Mouse (Mus musculus): Measurements from ENCODE around the gene Cdk15. TPM values are rescaled to one million over a fixed set of nuclear protein-coding genes. Genes with fewer than 3 reads are reported as not detected.

Cdk15 gene
- total RNA-seq, 1 experiment from 2014 or later: not detected

DNA sequence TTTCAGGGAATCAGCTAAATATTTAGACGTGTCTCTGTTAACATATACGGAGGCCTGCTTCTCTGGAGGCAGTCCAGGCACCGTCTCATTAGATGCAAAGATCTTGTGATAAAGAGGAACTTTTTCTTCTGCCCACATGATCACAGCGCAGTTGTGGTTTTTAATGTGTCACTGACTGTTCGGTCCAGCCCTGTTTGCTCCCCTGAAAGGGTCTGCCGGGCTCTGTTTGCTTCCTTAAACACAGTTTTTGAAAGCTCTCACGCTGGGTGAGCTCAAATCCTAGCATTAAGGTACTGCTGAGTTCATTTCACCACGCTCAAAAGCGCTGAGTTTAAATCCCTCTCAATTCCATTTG, 59.3 kb downstream of the Cdk15 start:
- peak; percentile 48 to 56; a peak in 3 of 4 replicates for ATAC-seq (replicated peaks in 1 of 2; ENCODE audit: insufficient read depth in 1 of 2, low FRiP score in 2 of 2, low TSS enrichment in 1 of 2, low read depth in 1 of 2, poor library complexity in 2 of 2, severe bottlenecking in 2 of 2)

DNA sequence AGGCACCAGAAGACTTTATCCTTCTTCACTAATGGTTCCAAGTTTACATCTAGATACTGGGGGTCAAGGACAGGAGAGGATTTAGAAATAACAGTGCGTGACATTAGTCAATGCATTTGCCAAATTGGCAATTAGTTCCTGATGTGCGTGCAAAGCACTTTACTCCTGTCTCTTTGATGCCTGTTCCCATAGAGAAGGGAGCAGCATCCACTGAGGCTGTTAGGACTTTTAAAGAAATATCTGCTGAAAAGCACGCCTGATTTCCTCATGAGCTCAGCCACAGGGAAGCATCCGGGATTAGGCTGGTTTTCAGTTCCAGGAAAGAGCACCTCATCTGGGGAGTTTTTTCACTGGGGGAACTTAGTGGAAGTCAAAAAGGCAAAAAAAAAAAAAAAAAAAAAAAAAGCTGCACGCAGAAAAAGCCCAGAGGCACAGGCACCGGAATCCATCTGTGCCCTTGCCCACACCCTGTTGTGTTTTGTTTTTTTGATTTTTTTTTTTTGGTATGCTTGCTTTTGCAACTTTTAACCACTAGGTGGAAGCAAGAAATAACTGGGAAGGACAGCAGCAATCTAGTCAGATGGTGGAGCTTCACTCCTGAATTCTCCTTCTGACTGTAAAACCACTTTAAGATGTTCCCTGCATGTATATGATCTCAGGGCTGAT, 59.8 kb downstream of the Cdk15 start:
- peak; percentile 63 to 84; a peak in 3 of 4 replicates for ATAC-seq (replicated peaks in 1 of 2; ENCODE audit: insufficient read depth in 1 of 2, low FRiP score in 2 of 2, low TSS enrichment in 1 of 2, low read depth in 1 of 2, poor library complexity in 2 of 2, severe bottlenecking in 2 of 2)

DNA sequence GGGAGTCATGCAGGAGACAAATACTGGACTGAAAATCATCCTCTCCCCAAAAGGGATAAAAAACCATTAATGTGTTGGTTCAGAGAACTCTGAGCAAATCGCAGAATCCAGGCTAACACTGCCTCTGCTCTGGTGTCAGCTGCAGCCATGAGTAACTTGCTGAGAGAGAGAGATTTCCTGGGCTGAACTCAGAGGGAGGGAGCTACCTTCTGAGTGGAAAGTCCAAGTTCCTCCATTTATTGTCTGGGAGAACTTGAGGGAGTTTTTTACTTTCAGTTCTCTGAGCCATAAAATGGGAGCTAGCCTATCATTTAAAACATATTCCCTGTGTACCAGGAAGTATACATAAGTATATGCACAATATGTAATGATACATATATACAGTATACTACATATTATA, 60.7 kb downstream of the Cdk15 start:
- ATAC-seq (replicated peaks in 1 of 2; ENCODE audit: insufficient read depth in 1 of 2, low FRiP score in 2 of 2, low TSS enrichment in 1 of 2, low read depth in 1 of 2, poor library complexity in 2 of 2, severe bottlenecking in 2 of 2): no peak

DNA sequence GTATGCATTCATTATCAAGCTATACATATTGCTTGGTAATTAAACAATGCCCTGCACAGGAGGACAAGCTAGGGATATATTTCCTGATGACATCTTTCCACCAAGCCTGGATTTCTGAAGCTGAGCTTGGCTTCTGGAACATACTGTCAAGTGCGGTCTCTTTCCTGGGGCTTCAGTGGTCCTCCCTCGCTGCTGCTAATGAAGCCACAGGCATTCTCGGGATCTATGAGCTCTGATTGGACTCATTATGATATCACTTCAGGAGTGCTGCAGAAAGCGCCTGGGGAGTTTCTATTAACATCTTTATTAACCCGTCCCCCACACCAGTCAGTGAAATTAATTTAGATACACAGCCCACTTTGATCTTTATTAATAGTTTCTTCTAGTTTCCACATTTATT, 62.2 kb downstream of the Cdk15 start:
- ATAC-seq (replicated peaks in 1 of 2; ENCODE audit: insufficient read depth in 1 of 2, low FRiP score in 2 of 2, low TSS enrichment in 1 of 2, low read depth in 1 of 2, poor library complexity in 2 of 2, severe bottlenecking in 2 of 2): no peak

DNA sequence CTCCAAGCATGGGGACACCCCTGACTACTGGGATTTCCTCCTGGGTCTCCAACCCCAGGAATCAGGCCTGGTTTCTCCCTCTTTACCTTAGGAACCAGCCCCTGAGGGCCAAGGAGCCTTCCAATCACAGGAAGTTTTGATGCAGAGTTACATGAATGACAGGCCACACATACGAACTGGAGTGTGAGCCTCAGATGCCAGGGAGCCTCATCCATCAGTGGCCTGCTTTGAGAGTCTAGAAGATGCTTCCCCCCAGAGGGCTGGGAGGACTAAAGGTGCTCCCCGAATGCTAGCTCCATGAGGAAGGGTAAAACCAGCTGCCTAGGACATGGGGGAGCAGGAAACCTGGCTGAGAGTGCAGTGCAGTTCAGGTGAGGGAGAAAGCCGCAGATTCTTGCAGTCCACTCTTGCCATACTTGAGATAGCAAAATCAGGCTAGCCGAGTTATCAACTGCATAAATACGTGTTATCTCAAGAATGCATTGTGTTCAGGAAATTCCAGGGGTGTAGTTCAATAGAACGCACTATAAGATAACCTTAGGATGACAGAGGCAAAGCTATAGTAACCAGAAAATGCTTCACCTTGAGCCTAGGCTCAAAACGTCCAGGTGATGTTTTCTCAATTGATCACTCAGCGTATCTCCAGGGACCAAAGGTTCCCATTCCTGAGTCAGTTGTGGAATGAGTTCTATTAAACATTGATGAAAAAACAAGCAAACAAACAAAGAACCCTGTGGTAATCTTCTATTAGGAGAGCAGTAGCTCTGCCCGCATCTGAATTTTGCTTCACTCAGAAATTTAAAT, 64.6 kb downstream of the Cdk15 start:
- ATAC-seq (replicated peaks in 1 of 2; ENCODE audit: insufficient read depth in 1 of 2, low FRiP score in 2 of 2, low TSS enrichment in 1 of 2, low read depth in 1 of 2, poor library complexity in 2 of 2, severe bottlenecking in 2 of 2): no peak

DNA sequence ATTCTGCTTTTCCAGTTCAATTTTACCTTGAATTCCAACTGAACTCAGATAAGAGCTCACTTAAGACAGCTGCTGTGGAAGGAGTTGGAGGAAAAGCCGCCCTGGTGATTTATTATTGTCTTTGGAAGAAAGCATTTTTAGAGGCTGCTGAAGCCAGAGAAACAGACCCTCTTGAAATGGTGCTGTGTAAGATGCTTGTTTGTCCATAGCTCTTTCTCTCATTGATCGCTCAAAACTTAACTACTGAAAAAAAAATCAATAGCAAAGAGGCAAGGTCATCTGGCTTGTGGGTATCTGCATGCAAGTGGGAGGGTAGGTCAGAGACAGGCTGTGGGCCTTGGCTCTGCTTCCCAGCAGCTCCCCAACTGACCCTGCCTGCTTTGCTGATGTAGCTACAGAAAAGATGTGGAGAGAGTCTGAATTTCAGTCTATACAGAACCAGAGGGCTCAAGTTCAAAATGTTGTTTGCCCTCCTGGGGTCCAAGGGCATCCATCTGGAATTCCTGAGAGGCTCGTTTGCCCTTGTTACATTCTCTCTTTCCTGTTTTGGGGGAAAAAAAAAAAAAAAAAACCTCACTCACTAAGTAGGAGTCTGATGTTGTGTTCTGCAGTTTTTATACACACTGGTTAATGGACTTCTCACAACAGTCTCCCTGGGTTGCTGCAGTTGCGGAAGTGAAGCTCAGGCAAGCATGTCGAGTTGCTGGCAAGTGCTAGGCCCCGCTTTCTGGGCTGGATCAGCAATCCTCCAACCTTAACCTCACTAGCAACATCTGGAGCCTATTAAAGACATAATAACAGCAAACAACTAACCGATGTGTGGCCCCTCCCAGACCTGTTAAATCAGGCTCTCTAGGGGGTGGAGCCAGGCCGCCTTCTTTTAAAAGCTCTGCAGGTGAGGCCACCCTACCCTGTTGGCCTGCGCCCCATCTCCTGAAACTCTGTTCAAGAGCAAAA, 65.5 kb downstream of the Cdk15 start:
- no peak for ATAC-seq (replicated peaks in 1 of 2; ENCODE audit: insufficient read depth in 1 of 2, low FRiP score in 2 of 2, low TSS enrichment in 1 of 2, low read depth in 1 of 2, poor library complexity in 2 of 2, severe bottlenecking in 2 of 2)

DNA sequence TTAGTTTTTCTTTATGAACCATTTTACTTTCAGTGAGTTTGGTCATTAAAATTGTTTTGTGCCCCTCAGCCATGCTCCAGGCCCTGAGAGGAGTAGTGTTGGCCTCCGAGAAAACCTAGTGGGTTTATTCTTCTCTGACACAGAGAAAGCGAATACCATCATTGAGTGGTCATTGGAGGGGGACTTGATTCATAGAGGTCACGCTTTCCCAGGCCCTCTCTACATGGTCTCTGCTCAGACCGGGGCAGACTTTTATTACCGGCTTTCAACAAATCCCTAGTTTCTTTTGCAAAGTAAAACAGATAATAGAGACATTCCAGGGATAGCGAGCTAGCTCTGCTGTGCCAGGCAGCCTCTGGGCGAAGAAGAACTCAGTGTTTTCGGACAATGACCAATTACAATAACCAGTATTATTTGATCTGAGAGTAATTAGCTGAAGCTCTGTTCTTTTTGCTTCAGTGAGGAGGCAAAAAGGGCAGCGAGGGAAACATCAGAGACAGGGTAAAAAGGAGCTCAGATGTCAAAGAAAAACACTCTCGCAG, 70.2 kb downstream of the Cdk15 start:
- no peak for ATAC-seq (replicated peaks in 1 of 2; ENCODE audit: insufficient read depth in 1 of 2, low FRiP score in 2 of 2, low TSS enrichment in 1 of 2, low read depth in 1 of 2, poor library complexity in 2 of 2, severe bottlenecking in 2 of 2)

DNA sequence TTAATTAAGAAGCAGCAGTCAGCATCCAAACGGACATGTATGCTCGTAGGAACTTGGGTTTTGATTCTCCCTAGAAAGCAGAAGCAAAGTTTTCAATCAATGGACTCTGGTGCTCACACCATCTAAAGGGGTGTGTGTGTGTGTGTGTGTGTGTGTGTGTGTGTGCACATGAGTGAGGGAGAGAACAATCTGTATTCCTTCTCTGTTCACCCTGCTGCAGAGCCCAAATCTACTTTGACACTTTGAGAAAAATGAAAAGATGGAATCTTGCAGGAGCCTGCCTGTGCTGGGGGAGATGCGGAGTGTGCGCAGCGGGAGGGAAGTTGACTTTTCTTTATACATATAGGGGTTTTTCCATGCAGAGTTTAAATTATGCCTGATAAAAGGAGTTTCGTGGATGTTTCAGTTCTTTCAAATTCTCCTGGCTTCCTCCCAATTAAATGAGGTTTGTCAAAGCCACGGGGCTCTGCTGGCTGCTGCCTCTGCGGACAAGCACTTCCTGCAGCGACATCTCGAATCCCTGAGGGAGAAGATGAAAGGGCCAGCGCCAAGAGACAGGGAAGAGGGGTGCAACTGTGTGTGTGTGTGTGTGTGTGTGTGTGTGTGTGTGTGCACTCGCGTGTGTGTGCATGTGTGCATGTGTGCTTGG, 76.2 kb downstream of the Cdk15 start:
- ATAC-seq (replicated peaks in 1 of 2; ENCODE audit: insufficient read depth in 1 of 2, low FRiP score in 2 of 2, low TSS enrichment in 1 of 2, low read depth in 1 of 2, poor library complexity in 2 of 2, severe bottlenecking in 2 of 2): peak in 1 of 2 experiments; percentile 36; a peak in 1 of 4 replicates

DNA sequence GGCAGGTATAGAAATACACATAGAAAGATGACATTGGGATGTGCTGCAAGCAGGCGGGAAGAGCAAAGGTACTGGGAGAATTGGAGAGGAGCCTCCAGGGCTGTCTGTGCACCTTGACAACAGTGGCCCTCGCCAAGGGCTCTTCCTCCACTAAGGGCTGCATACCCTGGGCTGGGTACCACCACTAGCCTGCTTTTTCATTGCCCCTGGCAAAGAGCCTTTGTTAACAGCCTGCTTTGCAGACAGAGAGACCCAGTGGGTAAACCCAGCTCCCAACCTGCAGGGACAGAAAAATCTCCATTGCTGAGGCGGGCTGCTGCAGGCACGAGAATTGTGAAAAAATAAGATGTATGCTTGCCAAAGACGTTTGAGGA, 76.7 kb downstream of the Cdk15 start:
- no peak for ATAC-seq (replicated peaks in 1 of 2; ENCODE audit: insufficient read depth in 1 of 2, low FRiP score in 2 of 2, low TSS enrichment in 1 of 2, low read depth in 1 of 2, poor library complexity in 2 of 2, severe bottlenecking in 2 of 2)

DNA sequence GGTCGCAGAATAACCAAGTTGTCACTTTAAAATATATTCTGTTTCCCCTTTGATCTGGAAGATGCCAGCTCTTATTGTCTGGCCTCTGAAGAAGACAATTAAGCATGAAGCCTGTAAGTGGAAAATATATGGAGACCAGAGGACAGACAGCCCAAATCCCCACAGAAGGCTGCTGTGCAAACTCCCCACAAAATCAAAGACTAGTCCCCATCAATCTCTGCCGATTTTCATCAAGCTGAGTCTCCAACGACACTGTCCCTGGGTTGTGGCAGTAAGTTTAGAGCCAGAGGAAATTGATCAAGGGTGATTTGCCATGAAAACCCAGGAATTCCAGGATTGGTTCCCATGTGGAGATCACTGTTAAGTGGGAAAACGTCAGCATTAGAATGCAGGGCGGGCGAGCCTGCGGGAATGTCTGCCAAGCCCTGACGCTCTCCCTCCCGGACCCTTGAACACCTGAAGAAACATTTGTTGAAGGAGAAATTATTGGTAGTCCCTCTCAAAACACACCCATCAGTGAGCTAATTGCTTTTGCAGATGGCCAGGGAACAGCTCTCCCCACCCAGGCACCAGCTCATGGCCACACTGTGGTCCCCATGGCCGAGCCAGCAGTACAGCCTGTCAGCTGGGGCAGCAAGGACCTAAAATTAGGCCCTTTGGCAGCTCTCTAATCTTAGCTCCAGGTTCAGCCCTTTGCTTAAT, 77.3 kb downstream of the Cdk15 start:
- no peak for ATAC-seq (replicated peaks in 1 of 2; ENCODE audit: insufficient read depth in 1 of 2, low FRiP score in 2 of 2, low TSS enrichment in 1 of 2, low read depth in 1 of 2, poor library complexity in 2 of 2, severe bottlenecking in 2 of 2)

DNA sequence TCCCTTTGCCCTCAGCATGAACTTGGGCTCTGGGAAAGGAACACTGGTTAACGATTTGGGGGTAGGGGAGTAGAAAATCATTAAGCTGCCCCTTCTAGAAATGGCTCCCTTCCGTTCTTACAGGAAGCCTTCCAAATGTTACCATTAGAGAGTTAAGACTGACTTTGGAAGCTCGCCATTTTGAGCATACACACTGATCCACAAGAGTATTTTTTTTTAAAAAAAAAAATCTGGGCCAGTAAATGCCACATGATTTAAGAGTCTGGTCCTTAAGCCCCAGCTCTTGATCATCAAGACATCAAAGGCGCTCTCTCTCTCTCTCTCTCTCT, 77.8 kb downstream of the Cdk15 start:
- no peak for ATAC-seq (replicated peaks in 1 of 2; ENCODE audit: insufficient read depth in 1 of 2, low FRiP score in 2 of 2, low TSS enrichment in 1 of 2, low read depth in 1 of 2, poor library complexity in 2 of 2, severe bottlenecking in 2 of 2)

DNA sequence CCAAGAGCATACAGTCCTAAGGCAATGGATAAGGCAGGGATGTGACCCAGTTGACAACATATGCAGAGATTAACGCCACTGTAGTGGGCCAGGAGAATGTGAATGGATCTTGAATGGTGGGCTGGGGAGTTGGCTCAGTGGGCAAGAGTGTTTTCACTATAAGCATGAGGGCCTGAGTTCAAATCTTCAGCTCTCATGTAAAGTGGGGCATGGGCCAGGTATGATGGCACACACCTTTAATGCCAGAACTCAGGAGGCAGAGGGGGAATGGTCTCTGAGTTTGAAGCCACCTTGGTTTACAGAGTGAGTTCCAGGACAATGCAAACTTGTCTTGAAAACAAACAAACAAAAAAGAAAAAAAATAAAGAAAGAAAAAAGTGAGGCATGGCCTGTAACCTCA, 79.5 kb downstream of the Cdk15 start:
- ATAC-seq (replicated peaks in 1 of 2; ENCODE audit: insufficient read depth in 1 of 2, low FRiP score in 2 of 2, low TSS enrichment in 1 of 2, low read depth in 1 of 2, poor library complexity in 2 of 2, severe bottlenecking in 2 of 2): no peak

DNA sequence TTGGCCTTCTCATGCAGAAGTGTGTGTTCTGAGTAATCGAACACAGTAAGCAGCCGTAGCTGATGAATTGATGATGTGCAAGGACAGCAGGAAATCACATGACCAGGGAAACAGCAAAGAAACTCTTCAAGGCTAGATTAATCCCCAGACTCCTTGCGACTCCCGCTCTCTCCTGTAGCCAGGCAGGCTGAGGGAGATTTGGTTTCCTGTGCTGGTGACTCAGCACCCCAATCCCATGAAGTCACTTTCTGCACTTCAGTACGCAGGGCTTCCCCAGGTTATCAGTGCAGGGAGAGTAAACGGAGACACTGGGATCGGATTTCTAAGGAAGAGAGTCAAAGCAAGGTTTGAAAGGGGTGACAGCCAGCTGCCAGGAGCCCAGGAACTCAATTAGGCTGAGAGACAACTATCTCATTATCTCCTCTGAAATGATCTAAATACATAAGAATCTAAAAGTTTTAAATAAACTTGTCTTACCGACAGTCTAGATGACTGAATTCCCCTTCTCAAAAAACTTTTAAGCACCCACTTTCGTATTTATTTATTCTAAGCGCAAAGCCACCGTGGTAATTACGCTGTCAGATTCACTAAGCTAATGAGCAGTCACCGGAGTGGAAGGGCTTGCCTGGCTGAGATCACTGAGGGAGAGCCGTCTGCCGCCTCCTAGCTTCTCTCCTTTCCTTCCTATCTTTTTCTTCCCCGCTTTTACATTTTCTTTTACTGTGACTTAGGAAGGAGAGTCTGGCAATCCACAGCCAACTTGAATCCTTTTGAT, 84.3 kb downstream of the Cdk15 start:
- ATAC-seq (replicated peaks in 1 of 2; ENCODE audit: insufficient read depth in 1 of 2, low FRiP score in 2 of 2, low TSS enrichment in 1 of 2, low read depth in 1 of 2, poor library complexity in 2 of 2, severe bottlenecking in 2 of 2): no peak

DNA sequence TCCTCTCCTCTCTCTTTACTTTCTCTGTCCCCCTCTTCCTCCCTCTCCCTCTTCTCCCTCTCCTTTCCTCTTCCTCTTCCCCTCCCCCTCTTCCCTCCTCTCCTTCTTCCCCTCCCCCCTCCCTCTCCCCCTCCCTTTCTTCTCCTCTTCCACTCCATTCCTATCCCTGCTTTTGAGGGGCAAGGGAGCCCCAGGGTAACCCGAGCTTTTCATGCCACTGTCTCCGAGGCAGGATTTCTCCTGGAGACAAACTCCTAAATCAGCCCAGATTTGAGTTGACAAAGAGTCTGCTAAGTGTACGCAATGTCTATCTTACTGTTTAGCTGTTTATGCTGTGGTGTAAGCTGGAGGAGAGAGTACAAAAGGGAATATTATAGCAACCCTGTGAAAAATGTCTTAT, 85.0 kb downstream of the Cdk15 start:
- ATAC-seq (replicated peaks in 1 of 2; ENCODE audit: insufficient read depth in 1 of 2, low FRiP score in 2 of 2, low TSS enrichment in 1 of 2, low read depth in 1 of 2, poor library complexity in 2 of 2, severe bottlenecking in 2 of 2): no peak

DNA sequence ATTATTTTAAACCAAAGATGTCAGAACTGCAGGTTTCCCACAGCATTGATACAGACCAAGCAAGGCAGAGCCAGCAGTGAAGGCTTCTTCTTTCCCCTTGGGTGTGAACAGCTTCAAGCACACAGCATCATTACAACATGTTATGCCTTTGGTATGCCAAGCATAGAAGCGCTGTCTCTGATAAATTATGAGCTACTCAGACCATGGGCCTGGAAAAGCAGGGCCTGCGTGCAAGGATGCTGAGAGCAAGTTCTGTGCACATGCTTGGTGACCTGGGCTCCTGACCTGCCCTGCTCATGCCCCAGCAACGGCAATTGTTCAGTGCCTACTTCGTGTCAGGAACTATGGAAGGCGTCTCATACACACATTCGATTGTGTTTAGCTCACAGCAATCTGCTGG, 85.4 kb downstream of the Cdk15 start:
- ATAC-seq (replicated peaks in 1 of 2; ENCODE audit: insufficient read depth in 1 of 2, low FRiP score in 2 of 2, low TSS enrichment in 1 of 2, low read depth in 1 of 2, poor library complexity in 2 of 2, severe bottlenecking in 2 of 2): no peak

DNA sequence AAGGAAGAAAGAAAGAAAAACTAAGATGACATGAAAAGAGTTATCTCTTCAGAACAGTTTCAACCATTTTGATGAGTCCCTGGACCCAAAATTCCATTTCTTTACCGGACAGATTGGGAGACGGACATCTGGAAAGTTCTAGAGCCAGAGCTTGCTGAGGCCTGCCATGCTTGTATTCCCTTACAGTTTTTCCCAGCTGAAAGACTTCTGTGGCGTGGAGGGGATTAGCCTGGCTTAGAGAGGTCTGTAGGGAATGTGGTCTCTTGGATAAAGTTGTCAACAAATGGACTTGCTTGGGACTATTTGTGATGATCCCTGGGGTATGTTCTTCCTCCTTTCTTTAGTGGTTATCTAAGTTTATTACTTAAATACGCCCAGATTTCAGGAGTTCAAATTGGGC, 96.0 kb downstream of the Cdk15 start:
- ATAC-seq (replicated peaks in 1 of 2; ENCODE audit: insufficient read depth in 1 of 2, low FRiP score in 2 of 2, low TSS enrichment in 1 of 2, low read depth in 1 of 2, poor library complexity in 2 of 2, severe bottlenecking in 2 of 2): no peak
